Mouse (Mus musculus): ENCODE measurements around the gene Dpy30. TPM values are rescaled to one million over a fixed set of nuclear protein-coding genes. Genes with fewer than 3 reads are reported as not detected.
"Not testable (repeated sequence)": the region's sequence is repeated elsewhere in the genome, so short reads cannot be mapped to it uniquely, and the experiment has no call there.

The Dpy30 gene
- 10 to 100 TPM; 70.1 to 77.2 TPM for total RNA-seq (2021)
- long read RNA-seq, experiment 1, transcript Dpy30-206 (5 exons, 734 nt), result major isoform, 8 of 10 reads
- long read RNA-seq, experiment 1, partial matches to known transcripts, result 0 of 10 reads
- long read RNA-seq, experiment 1, other reads (novel, unspliced or antisense), result 1 of 10 reads
- long read RNA-seq, experiment 2, transcript Dpy30-206 (5 exons, 734 nt), result major isoform, 41 of 44 reads
- long read RNA-seq, experiment 2, partial matches to known transcripts, result 0 of 44 reads
- long read RNA-seq, experiment 2, other reads (novel, unspliced or antisense), result 1 of 44 reads

DNA sequence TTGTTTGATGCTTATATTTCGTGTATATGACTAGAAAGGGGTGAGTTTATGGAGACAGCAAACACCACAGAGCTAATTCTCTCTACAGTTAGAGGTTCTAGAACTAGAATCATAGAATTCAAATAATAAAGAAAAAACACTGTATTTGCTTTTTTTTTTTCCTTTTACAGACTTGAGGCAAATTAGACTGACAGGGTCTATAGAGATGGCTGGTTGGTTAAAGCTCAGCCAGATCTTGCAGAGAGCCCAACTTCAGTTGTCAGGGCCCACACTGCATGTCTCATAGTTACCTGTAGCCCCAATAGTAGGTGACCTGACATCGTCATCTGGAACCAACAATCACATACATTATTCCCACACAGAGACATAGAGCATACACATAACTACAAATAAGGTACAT, at the start of gene Dpy30:
Dpy30 (minus strand) TSS at position 101 of the 400 bp plus-strand sequence.
- no peak for DNase-seq (ENCODE audit: low spot score in 2 of 2)

GRCm38 (mm10) chr17:74363592-74363991, 39.8 kb upstream of the Dpy30 start:
- no peak for DNase-seq (ENCODE audit: low spot score in 2 of 2)

DNA sequence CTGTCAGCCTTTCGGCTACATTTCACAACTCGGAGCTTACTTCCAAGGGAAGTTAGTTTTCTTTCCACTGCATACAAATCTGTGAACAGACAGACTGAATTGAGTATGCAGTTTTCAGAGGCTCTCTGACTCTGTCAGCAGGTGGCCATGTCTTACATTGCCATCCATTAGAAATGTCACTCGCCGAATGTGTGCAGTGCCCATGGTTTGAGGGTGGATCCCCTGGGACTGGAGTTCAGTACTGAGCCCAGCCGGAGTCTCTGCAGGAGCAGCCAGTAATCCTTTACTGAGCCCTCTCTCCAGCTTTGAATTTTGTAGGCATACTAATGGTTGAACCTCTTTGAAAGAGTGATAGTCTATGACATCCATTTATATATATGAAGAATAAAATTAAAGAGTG, 17.4 kb upstream of the Dpy30 start:
- no peak for DNase-seq (ENCODE audit: low spot score in 2 of 2)

- peak; percentile 80 to 82 for DNase-seq (ENCODE audit: low spot score in 2 of 2)
Observed at GRCm38 (mm10) chr17:74338937-74339804, 15.4 kb upstream of the Dpy30 start, which contains the start of gene Spast. Gene Spast, plus strand, starts transcription at chr17:74338987.

GRCm38 (mm10) chr17:74338225-74338931, 14.6 kb upstream of the Dpy30 start:
- peak; percentile 91 to 94 for DNase-seq (ENCODE audit: low spot score in 2 of 2)

GRCm38 (mm10) chr17:74331049-74331676, 7.4 kb upstream of the Dpy30 start:
- DNase-seq (ENCODE audit: low spot score in 2 of 2), result peak in 1 of 2 experiments; percentile 20

GRCm38 (mm10) chr17:74328146-74328545, 4.4 kb upstream of the Dpy30 start:
- peak; percentile 42 for DNase-seq (ENCODE audit: low spot score in 2 of 2)

GRCm38 (mm10) chr17:74327195-74327594, 3.5 kb upstream of the Dpy30 start:
- DNase-seq (ENCODE audit: low spot score in 2 of 2), result not testable (repeated sequence)

DNA sequence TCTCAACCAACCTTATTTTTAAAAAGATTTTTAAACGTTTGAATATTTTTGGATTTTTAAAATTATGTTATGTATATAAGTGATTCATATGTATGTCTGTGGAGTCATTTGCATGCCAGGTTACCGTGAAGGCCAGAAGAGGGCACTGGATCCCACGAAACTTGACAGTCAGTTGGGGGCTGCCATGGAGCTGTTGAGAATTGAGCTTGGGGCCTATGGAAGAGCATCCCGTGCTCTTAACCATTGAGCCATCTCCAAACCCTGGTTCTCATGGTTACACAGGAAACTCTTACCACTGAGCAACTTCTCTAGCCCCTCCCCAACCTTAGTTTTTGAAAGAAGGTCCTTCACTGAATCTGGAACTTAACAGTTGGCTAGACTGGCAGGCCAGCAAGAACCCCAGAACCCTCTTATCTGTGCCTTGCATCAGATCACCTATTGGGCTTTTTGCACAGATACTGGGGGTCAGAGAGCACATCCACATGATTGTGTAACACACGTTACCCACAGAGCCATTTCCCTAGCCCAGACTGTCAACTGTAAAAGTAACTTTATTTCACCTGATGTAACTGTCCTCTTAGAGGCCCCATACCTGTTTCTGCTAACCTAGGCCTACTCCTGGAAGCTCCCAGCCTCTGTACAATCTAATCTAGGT, 1.2 kb downstream of the Dpy30 start:
- no peak for DNase-seq (ENCODE audit: low spot score in 2 of 2)

DNA sequence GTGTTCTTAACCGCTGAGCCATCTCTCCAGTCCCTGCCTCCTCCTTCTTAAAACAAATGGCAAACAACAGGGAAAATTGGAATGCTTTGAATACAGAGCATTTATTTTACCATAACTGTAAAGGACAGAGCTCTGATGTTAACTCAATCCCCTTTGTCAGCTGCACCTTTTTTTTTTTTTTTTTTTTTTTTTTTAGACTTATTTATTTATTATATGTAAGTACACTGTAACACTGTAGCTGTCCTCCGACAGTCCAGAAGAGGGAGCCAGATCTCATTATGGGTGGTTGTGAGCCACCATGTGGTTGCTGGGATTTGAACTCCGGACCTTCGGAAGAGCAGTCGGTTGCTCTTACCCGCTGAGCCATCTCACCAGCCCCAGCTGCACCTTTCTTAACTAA, 5.0 kb downstream of the Dpy30 start:
- DNase-seq (ENCODE audit: low spot score in 2 of 2), result no peak

DNA sequence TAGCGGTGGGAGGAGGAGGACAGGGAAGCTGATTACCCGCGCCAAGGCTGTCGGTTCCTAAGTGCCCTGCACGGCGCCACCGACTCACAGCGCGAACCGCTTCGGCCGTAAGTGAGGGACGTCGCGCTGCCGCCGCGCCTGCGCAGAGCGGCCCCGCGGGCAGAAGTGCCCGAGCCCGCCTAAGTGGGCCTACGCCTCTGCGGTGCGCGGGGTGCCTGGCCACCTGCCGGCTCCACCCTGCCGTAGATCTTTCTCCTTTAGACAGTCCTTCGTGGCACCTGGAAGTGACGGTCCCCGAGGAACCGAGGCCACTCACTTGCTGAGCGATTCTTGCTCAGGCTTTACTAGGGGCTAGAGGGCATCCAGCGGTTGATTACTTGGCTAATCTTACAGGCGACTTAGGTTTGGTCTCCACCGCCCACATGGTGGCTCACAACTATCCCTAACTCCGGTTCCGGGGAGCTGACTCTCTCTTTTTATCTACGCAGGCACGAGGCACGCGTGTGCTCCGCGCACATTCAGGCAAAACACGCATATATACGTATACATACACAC, 7.4 kb downstream of the Dpy30 start:
- DNase-seq (ENCODE audit: low spot score in 2 of 2), result peak; percentile 86 to 87

GRCm38 (mm10) chr17:74315445-74316308, 8.1 kb downstream of the Dpy30 start:
- DNase-seq (ENCODE audit: low spot score in 2 of 2), result no peak

DNA sequence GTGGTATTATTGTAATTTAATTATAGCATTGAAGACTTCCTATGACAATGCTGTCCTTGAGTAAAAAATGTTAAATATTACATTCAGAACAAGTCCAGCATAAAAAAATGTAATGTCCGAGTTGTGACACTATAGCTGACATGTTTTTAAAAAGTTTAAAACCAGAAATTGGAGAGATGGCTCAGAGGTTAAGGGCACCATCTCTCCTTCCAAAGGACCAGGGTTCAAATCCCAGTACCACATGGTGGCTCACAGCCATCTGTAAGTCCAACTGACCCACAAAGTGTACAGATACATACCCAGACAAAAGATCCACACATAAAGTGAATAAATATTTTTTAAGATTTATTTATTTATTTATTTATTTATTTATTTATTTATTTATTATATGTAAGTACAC, 17.7 kb downstream of the Dpy30 start:
- no peak for DNase-seq (ENCODE audit: low spot score in 2 of 2)

- no peak for DNase-seq (ENCODE audit: low spot score in 2 of 2)
Observed at GRCm38 (mm10) chr17:74305616-74306015, 18.1 kb downstream of the Dpy30 start.

DNA sequence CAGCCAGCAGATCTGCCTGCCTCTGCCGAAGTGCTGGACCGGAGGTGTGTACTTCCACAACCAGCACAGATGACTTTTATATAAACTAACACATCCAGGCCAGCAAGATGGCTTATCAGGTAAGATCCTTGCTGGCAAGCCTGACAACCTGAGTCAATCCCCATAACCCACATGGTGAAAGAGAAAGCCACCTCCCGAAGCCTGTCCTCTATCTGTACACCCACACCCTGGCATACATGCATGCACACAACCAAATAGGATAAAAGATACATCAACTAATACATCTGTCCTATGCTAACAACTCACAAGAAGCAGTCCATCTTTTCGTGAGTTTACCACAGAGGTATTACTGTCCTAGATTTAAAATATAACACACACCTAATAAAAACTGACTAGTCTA, 19.7 kb downstream of the Dpy30 start:
- DNase-seq (ENCODE audit: low spot score in 2 of 2), result no peak

DNA sequence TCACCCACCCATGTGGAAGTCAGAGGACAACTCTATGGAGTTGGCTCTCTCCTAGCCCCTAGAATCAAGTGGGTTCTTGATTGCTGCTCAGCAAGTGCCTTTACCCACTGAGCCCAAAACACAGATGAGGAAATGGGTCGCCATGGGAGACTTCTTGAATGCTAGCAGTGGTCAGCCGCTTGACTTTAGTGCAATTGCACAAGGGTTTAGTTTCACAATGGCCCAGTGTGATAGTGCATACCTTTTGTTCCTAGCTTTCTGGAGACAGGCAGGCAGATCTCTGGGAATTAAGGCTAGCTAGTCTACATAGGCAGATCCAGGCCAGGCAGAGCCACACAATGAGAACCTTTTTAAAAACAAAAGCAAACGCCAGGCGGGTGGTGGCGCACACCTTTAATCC, 23.7 kb downstream of the Dpy30 start:
- DNase-seq (ENCODE audit: low spot score in 2 of 2), result no peak

- not testable (repeated sequence) for DNase-seq (ENCODE audit: low spot score in 2 of 2)
Observed at GRCm38 (mm10) chr17:74296991-74297390, 26.8 kb downstream of the Dpy30 start.

DNA sequence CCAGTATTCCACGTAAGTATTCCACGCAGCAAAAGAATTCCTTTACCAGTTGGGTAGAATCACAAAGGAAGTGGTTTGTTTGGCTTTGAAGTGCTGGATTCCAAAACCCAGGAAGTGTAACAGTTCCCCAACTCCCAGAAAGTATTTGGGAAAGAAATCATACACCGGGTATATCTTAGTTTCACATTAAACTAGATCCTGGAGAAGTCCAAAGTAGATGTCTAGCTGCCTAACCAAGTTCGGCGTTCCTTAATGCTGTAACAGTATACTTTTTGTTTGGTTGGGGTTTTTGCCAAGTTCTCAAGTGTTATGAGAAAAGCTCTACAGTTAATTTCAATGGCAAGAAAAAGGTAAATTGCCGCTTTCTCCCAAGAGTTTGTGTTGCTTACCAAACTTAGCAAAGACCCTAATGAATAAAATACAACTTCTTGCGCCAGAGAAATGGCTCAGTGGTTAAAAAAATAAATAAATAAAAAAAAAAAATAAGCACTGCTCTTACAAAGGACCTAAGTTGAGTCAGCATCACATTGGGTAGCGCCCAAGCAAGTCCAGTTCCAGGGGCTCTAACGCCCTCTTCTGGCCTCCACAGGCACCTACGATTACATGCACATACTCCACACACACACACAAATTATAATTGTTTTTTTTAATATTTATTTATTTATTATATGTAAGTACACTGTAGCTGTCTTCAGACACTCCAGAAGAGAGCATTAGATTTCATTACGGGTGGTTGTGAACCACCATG, 27.5 kb downstream of the Dpy30 start:
- no peak for DNase-seq (ENCODE audit: low spot score in 2 of 2)

Measured in adrenal gland, adult 18-20 months (tissue).